Mouse (Mus musculus) erythroblast, embryonic 14.5 days (primary cell): ENCODE measurements around the gene Snx4.

Experiments
- GATA1 ChIP-seq: IDR thresholded peaks from 2 replicates; pipeline ENCODE4 v1.6.1; 2012; ENCODE audit warnings: low read length, inconsistent platforms, mixed read lengths
- TAL1 ChIP-seq: IDR thresholded peaks from 3 replicates; pipeline ENCODE4 v1.6.1; 2012; ENCODE audit warnings: low read length, inconsistent platforms, mixed read lengths

- no peak for TF ChIP-seq TAL1
- TF ChIP-seq GATA1: no peak
Measured at GRCm38 (mm10) chr16:33224381-33224780, 26.9 kb upstream of the Snx4 start.
